Comparison of ENCODE assay signal across 11 mouse cellular contexts in the genomic region with DNA sequence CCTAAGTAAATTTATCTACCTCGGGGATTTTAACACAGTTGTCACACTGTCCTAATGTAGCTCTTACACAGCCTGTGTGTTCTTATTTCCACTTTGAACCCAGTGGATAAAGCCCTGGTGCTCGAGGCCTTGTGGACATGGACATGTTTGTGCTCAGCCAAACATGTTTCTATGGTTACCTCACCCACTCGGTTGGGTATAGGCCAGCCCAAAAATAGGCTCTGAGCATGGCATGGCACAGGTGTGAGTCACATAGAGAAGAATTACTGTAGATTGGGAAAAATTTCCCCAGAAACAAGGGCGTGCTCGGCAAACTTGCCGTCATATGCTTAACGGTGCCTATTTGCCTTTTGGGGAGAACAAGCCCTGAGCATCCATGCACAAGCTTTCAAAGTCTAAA.
DNase-seq lines count a peak whose midpoint lies in the region; TF ChIP-seq lines count a peak whose summit lies in the region.
"Had no signal": no experiment of that assay in that cellular context is flagged by ENCODE, and none has a peak within 500 bp of the region (broad histone marks: within the 10 kb centered on the region; RNA-seq: fewer than 3 reads in every experiment).

No protein-coding gene starts in this region.

- WGBS in liver, adult 2 months = 64% methylated on average over 7 of the region's 7 CpGs

- intact Hi-C loops in left cerebral cortex, postnatal 36 days (cut with DNase I) = no loop called here

- no peak overlapping the region for H3K9ac ChIP-seq in liver, adult 2 months (ENCODE audit: low read depth, low read length)
- H3K9ac ChIP-seq: embryonic facial prominence, embryonic 13.5 days; neural tube, embryonic 15.5 days had no signal

- no peaks in the 10 kb centered on the region for H3K36me3 ChIP-seq in liver, adult 2 months (ENCODE audit: control insufficient read depth, insufficient read depth, low read length)
- H3K36me3 ChIP-seq: embryonic facial prominence, embryonic 13.5 days; neural tube, embryonic 15.5 days had no signal

- peak overlapping the region; percentile 18; the same call in 1 of the 2 replicates for H3K27ac ChIP-seq in liver, adult 2 months (replicated peaks; ENCODE audit: insufficient read depth, low read depth, low read length)
- H3K27ac ChIP-seq: embryonic facial prominence, embryonic 13.5 days; neural tube, embryonic 15.5 days had no signal

- H3K4me3 ChIP-seq in liver, adult 2 months (ENCODE audit: insufficient read depth, low read depth, low read length) = no peak overlapping the region
- H3K4me3 ChIP-seq: embryonic facial prominence, embryonic 13.5 days; neural tube, embryonic 15.5 days had no signal

- DNase-seq in cerebellum, adult 9-10 months = peak; percentile 20
- no peak for DNase-seq in cerebellum, adult 8-10 months
- DNase-seq in liver, adult 2 months (ENCODE audit: extremely low read depth, low read depth, low spot score) = no peak
- no peak for DNase-seq in liver
- DNase-seq in cerebellum, postnatal 14 days = peak; percentile 60 to 63
- peak; percentile 49 to 52 for DNase-seq in left cerebral cortex, postnatal 36 days (ENCODE audit: low spot score in 2 of 2)
- DNase-seq in MN1 (ENCODE audit: low spot score) = no peak
- DNase-seq in urinary bladder, adult 2 months (ENCODE audit: low spot score) = no peak
- DNase-seq: gastrocnemius, postnatal 36 days had no signal

- no peaks in the 10 kb centered on the region; the same call in 1 of the 2 replicates for H3K79me2 ChIP-seq in liver, adult 2 months (ENCODE audit: control insufficient read depth, insufficient read depth, low read length)

- TF ChIP-seq POLR2A in liver, adult 2 months (IDR thresholded peaks at IDR 0.05; ENCODE audit: extremely low read depth, insufficient read depth, low read length) = no peak

- H3K27me3 ChIP-seq in liver, adult 2 months (ENCODE audit: control insufficient read depth, insufficient read depth, low read length) = no peaks in the 10 kb centered on the region
- H3K27me3 ChIP-seq: embryonic facial prominence, embryonic 13.5 days; neural tube, embryonic 15.5 days had no signal

- TF ChIP-seq CTCF in liver, adult 2 months (IDR thresholded peaks at IDR 0.05; ENCODE audit: low read depth, low read length) = no peak

- no peaks in the 10 kb centered on the region; the same call in 1 of the 2 replicates for H3K4me1 ChIP-seq in liver, adult 2 months (ENCODE audit: control insufficient read depth, insufficient read depth, low read length)

Comparison
In these comparisons a context has a peak if more than half of its experiments do, and no peak if none do; other contexts are left out.
1. DNase-seq: peak in cerebellum, adult 9-10 months (single experiment), cerebellum, postnatal 14 days (2 of 2) and left cerebral cortex, postnatal 36 days (2 of 2); none in cerebellum, adult 8-10 months (single experiment), liver, adult 2 months (single experiment), liver (single experiment), MN1 (single experiment) and urinary bladder, adult 2 months (single experiment).